ENCODE assay signal across 18 mouse cellular contexts in the genomic region with DNA sequence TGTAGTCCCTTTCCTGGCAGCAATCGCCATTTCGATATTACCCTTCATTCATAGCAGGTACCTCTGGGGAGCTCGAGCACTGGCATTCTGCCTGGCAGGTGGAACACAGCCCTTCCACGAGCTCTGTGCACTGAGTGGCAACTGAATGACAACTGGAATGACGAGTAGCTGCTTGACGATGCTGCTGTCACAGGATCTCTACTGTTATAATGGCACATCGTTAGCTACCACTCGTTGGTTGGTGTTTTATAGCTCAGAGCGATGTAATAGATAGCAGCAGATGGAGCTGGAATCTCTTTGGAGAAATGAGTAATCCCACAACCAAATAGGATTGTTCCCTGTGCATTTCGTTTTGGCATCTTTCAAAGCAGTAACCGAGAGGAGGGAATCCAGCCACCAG.
DNase-seq lines count a peak whose midpoint lies in the region; ATAC-seq and TF ChIP-seq lines count a peak whose summit lies in the region.
"Had no signal": no experiment of that assay in that cellular context is flagged by ENCODE, and none has a peak within 500 bp of the region (broad histone marks: within the 10 kb centered on the region; RNA-seq: fewer than 3 reads in every experiment).

No protein-coding gene starts in this region.

- 43% methylated on average over 11 of the region's 11 CpGs for WGBS in forebrain, embryonic 13.5 days
- 76% methylated on average over 11 of the region's 11 CpGs for WGBS in forebrain, embryonic 10.5 days
- 31% methylated on average over 11 of the region's 11 CpGs for WGBS in forebrain, postnatal 0 days
- 63% methylated on average over 11 of the region's 11 CpGs for WGBS in midbrain, postnatal 0 days
- WGBS in lung, adult 2 months: 84% methylated on average over 11 of the region's 11 CpGs

- TF ChIP-seq POLR2A in lung, adult 2 months (IDR thresholded peaks at IDR 0.05; ENCODE audit: borderline replicate concordance, extremely low read depth, low read depth, low read length): no peak

- H3K36me3 ChIP-seq in forebrain, embryonic 13.5 days (ENCODE audit: poor library complexity, severe bottlenecking): no peaks in the 10 kb centered on the region
- no peaks in the 10 kb centered on the region for H3K36me3 ChIP-seq in forebrain, embryonic 10.5 days (replicated peaks)
- H3K36me3 ChIP-seq in forebrain, postnatal 0 days (ENCODE audit: insufficient read depth): no peaks in the 10 kb centered on the region
- no peaks in the 10 kb centered on the region for H3K36me3 ChIP-seq in midbrain, postnatal 0 days (ENCODE audit: insufficient read depth, low read length)
- H3K36me3 ChIP-seq: embryonic facial prominence, embryonic 15.5 days had no signal

- H3K9ac ChIP-seq in forebrain, embryonic 13.5 days: no peak overlapping the region
- H3K9ac ChIP-seq in forebrain, postnatal 0 days: no peak overlapping the region
- no peak overlapping the region for H3K9ac ChIP-seq in midbrain, postnatal 0 days (replicated peaks; ENCODE audit: low read length, poor library complexity, severe bottlenecking)
- H3K9ac ChIP-seq: embryonic facial prominence, embryonic 15.5 days had no signal

- H3K27ac ChIP-seq in forebrain, embryonic 13.5 days: no peak overlapping the region
- H3K27ac ChIP-seq in forebrain, embryonic 10.5 days: no peak overlapping the region
- no peak overlapping the region for H3K27ac ChIP-seq in forebrain, postnatal 0 days (ENCODE audit: low read depth, low read length)
- no peak overlapping the region for H3K27ac ChIP-seq in midbrain, postnatal 0 days (ENCODE audit: low read depth, low read length)
- H3K27ac ChIP-seq: embryonic facial prominence, embryonic 15.5 days; heart, adult 2 months had no signal

- peak; percentile 61; the same call in 1 of the 2 replicates for ATAC-seq in forebrain, embryonic 13.5 days
- peak; percentile 73; the same call in 1 of the 2 replicates for ATAC-seq in forebrain, postnatal 0 days
- peak; percentile 41; the same call in 1 of the 2 replicates for ATAC-seq in midbrain, postnatal 0 days (ENCODE audit: low FRiP score)
- ATAC-seq: inflammation-experienced regulatory T-cells, adult 6 months had no signal

- no peaks in the 10 kb centered on the region for H3K27me3 ChIP-seq in forebrain, embryonic 13.5 days
- no peaks in the 10 kb centered on the region for H3K27me3 ChIP-seq in forebrain, embryonic 10.5 days (ENCODE audit: poor library complexity, severe bottlenecking)
- H3K27me3 ChIP-seq in forebrain, postnatal 0 days (ENCODE audit: insufficient read depth, low read length): no peaks in the 10 kb centered on the region
- no peaks in the 10 kb centered on the region for H3K27me3 ChIP-seq in midbrain, postnatal 0 days (ENCODE audit: insufficient read depth, low read length)
- H3K27me3 ChIP-seq: embryonic facial prominence, embryonic 15.5 days had no signal

- no peak for TF ChIP-seq CTCF in forebrain, postnatal 0 days (IDR thresholded peaks at IDR 0.05; ENCODE audit: low read depth)
- no peak for TF ChIP-seq CTCF in midbrain, postnatal 0 days (IDR thresholded peaks at IDR 0.05)
- TF ChIP-seq CTCF in lung, adult 2 months (IDR thresholded peaks at IDR 0.05; ENCODE audit: insufficient read depth, low read length): no peak

- no peak overlapping the region for H3K4me2 ChIP-seq in forebrain, embryonic 13.5 days
- H3K4me2 ChIP-seq in forebrain, postnatal 0 days (ENCODE audit: low read depth): no peak overlapping the region
- no peak overlapping the region for H3K4me2 ChIP-seq in midbrain, postnatal 0 days (ENCODE audit: low read depth, low read length, poor library complexity, severe bottlenecking)
- H3K4me2 ChIP-seq: embryonic facial prominence, embryonic 15.5 days had no signal

- peaks cover 8% of the 10 kb centered on the region; the same call in 1 of the 2 replicates for H3K4me1 ChIP-seq in forebrain, embryonic 13.5 days
- no peaks in the 10 kb centered on the region; the same call in 1 of the 2 replicates for H3K4me1 ChIP-seq in forebrain, embryonic 10.5 days
- H3K4me1 ChIP-seq in forebrain, postnatal 0 days (ENCODE audit: insufficient read depth): no peaks in the 10 kb centered on the region
- no peaks in the 10 kb centered on the region for H3K4me1 ChIP-seq in midbrain, postnatal 0 days (ENCODE audit: insufficient read depth, low read length)
- no peaks in the 10 kb centered on the region for H3K4me1 ChIP-seq in lung, adult 2 months (ENCODE audit: control insufficient read depth, insufficient read depth, low read length)
- H3K4me1 ChIP-seq: embryonic facial prominence, embryonic 15.5 days had no signal

- DNase-seq in forebrain, embryonic 10.5 days (ENCODE audit: extremely low spot score, low spot score): no peak
- peak; percentile 5 to 15 for DNase-seq in layer of hippocampus, adult 8-10 months (ENCODE audit: low spot score in 2 of 2)
- DNase-seq in layer of hippocampus, postnatal 10 days (ENCODE audit: low spot score in 2 of 2): no peak
- peak; percentile 8 for DNase-seq in forebrain, postnatal 0 days
- peak; percentile 27 for DNase-seq in midbrain, postnatal 0 days (ENCODE audit: low spot score)
- DNase-seq in lung, adult 2 months: no peak
- no peak for DNase-seq in right cerebral cortex, adult 2 months (ENCODE audit: low spot score in 2 of 2)
- DNase-seq: adrenal gland, adult 2 months; cerebellum, adult 2 months; embryo, embryonic 11 days; gastrocnemius, postnatal 14 days; heart, adult 2 months; kidney, adult 9 months; kidney, postnatal 36 days; spleen, adult 18-20 months had no signal

- H3K9me3 ChIP-seq in forebrain, embryonic 13.5 days (replicated peaks): no peaks in the 10 kb centered on the region
- no peaks in the 10 kb centered on the region for H3K9me3 ChIP-seq in forebrain, embryonic 10.5 days
- no peaks in the 10 kb centered on the region for H3K9me3 ChIP-seq in forebrain, postnatal 0 days (ENCODE audit: low read length)
- H3K9me3 ChIP-seq in midbrain, postnatal 0 days (ENCODE audit: low read length): no peaks in the 10 kb centered on the region
- H3K9me3 ChIP-seq: embryonic facial prominence, embryonic 15.5 days had no signal

- H3K4me3 ChIP-seq in forebrain, embryonic 13.5 days: no peak overlapping the region
- no peak overlapping the region for H3K4me3 ChIP-seq in forebrain, embryonic 10.5 days
- no peak overlapping the region for H3K4me3 ChIP-seq in forebrain, postnatal 0 days (ENCODE audit: low read depth, low read length)
- H3K4me3 ChIP-seq in midbrain, postnatal 0 days (ENCODE audit: low read depth, low read length): no peak overlapping the region
- no peak overlapping the region for H3K4me3 ChIP-seq in lung, adult 2 months (replicated peaks; ENCODE audit: extremely low read depth, low read depth, low read length)
- H3K4me3 ChIP-seq: embryonic facial prominence, embryonic 15.5 days; heart, adult 2 months had no signal

Comparison
In these comparisons a context has a peak if more than half of its experiments do, and no peak if none do; other contexts are left out.
1. DNase-seq: peak in layer of hippocampus, adult 8-10 months (2 of 2), forebrain, postnatal 0 days (single experiment) and midbrain, postnatal 0 days (single experiment); none in forebrain, embryonic 10.5 days (single experiment), layer of hippocampus, postnatal 10 days (0 of 2), lung, adult 2 months (single experiment) and right cerebral cortex, adult 2 months (0 of 2).
2. Peak in every context shown above with its lines, with median percentiles within 50 percentile points of each other: ATAC-seq.